Mouse (Mus musculus) embryonic facial prominence, embryonic 10.5 days (tissue): ENCODE measurements at regions not wholly inside any gene's neighbourhood (a gene's known extent, or its start where the extent isn't known, plus 50 kb on each side); places are given as distances from the start of the nearest gene placed in this dataset.

Experiments
- DNase-seq: peaks from one replicate; pipeline ENCODE4 v3.0.0-alpha.2; 2017; ENCODE audit warnings: low spot score
- H3K27ac ChIP-seq: fragments of 300-500 bp; sonication (generic); replicated peaks from 2 replicates; pipeline ENCODE4 v1.5.1; 2016; ENCODE audit warnings: mild to moderate bottlenecking
- H3K27me3 ChIP-seq: fragments of 300-500 bp; sonication (generic); replicated peaks from 2 replicates; pipeline ENCODE4 v1.6.1; 2016; ENCODE audit warnings: low read depth, mild to moderate bottlenecking; ENCODE audit not compliant: poor library complexity, severe bottlenecking
- H3K36me3 ChIP-seq: fragments of 300-500 bp; sonication (generic); replicated peaks from 2 replicates; pipeline ENCODE4 v1.6.1; 2016; ENCODE audit warnings: mild to moderate bottlenecking, moderate library complexity
- H3K4me1 ChIP-seq: fragments of 300-500 bp; sonication (generic); 2 replicates; pipeline ENCODE4 v1.6.1; 2016
- H3K4me3 ChIP-seq: fragments of 300-500 bp; sonication (generic); 2 replicates; pipeline ENCODE4 v1.5.1; 2016; ENCODE audit warnings: mild to moderate bottlenecking, moderate library complexity
- H3K9me3 ChIP-seq: fragments of 300-500 bp; sonication (generic); 2 replicates; pipeline ENCODE4 v1.6.1; 2016; ENCODE audit warnings: mild to moderate bottlenecking
- WGBS: fragments of 180-500 bp; shearing (Covaris S2); methylation state at CpG from one replicate; pipeline ENCODE4 v1.1.7; 2016; 5-methylcytosine and 5-hydroxymethylcytosine counted together

GRCm38 (mm10) chr14:68022925-68023324 is 1271.2 kb downstream of the Synb start:
- no peak for DNase-seq
- Histone ChIP-seq H3K36me3 (no peaks in the 10 kb centered on the region), H3K27me3 (no peaks in the 10 kb centered on the region), H3K27ac (no peak overlapping the region), H3K4me3 (no peak overlapping the region), H3K4me1 (peaks cover 12% of the 10 kb centered on the region; the same call in 1 of the 2 replicates), H3K9me3 (no peaks in the 10 kb centered on the region)
- WGBS, result 90% methylated on average over 10 of the region's 10 CpGs

DNA sequence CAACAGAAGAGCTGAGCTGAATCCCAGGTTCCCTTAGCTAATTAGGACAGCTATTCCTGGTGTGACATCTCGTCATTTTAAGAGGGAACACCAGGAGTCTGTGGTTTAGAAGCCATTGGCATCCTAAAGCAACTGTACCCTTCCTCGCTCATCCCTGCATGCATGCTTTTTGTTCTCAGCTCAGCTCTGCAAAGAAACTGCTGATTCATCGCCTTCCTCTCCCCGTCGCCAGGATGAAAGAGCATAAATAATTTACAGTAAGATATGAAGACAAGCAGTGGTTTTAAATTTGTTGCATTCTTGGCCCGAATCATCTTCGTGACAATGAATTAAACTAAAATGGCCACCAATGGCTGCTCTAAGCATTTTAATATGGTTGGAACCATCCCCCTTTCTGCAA is 1272.9 kb downstream of the Synb start:
- no peak overlapping the region; the same call in 1 of the 2 replicates for H3K27ac ChIP-seq

GRCm38 (mm10) chr14:68020769-68021168 is 1273.3 kb downstream of the Synb start:
- H3K9me3 ChIP-seq, result no peaks in the 10 kb centered on the region
- peaks cover 12% of the 10 kb centered on the region; the same call in 1 of the 2 replicates for H3K4me1 ChIP-seq
- 59% methylated on average over 6 of the region's 6 CpGs for WGBS
- no peaks in the 10 kb centered on the region for H3K27me3 ChIP-seq
- H3K27ac ChIP-seq, result no peak overlapping the region; the same call in 1 of the 2 replicates
- H3K36me3 ChIP-seq, result no peaks in the 10 kb centered on the region
- no peak for DNase-seq
- H3K4me3 ChIP-seq, result no peak overlapping the region

More for the DNA sequence above, 1272.9 kb downstream of the Synb start:
- H3K4me1 ChIP-seq, result peaks cover 12% of the 10 kb centered on the region; the same call in 1 of the 2 replicates
- no peak for DNase-seq
- H3K4me3 ChIP-seq, result no peak overlapping the region
- H3K27me3 ChIP-seq, result no peaks in the 10 kb centered on the region
- no peaks in the 10 kb centered on the region for H3K36me3 ChIP-seq
- 81% methylated on average over 7 of the region's 7 CpGs for WGBS
- H3K9me3 ChIP-seq, result no peaks in the 10 kb centered on the region

DNA sequence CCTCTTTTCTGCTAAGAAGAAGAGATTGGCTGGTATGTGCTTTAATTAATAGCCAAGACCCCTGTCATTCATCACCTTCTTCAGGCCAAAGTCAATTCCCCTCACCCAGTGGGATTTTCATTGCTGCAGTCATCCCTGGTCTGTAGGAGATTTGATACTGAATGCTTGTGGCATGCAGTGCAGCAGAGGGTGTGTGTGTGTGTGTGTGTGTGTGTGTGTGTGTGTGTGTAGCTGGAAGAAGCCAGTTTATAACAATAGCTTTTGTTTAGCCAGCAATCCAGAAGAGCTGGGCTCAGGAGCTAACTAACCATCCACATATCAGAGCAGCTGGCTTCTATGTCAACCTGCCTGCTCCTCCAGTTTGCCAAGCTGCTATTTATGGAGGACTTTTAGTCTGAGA is 1275.4 kb downstream of the Synb start:
- Histone ChIP-seq H3K36me3 (no peaks in the 10 kb centered on the region), H3K27me3 (no peaks in the 10 kb centered on the region), H3K4me1 (peaks cover 12% of the 10 kb centered on the region; the same call in 1 of the 2 replicates), H3K27ac (no peak overlapping the region), H3K4me3 (no peak overlapping the region), H3K9me3 (no peaks in the 10 kb centered on the region)
- DNase-seq, result no peak

DNA sequence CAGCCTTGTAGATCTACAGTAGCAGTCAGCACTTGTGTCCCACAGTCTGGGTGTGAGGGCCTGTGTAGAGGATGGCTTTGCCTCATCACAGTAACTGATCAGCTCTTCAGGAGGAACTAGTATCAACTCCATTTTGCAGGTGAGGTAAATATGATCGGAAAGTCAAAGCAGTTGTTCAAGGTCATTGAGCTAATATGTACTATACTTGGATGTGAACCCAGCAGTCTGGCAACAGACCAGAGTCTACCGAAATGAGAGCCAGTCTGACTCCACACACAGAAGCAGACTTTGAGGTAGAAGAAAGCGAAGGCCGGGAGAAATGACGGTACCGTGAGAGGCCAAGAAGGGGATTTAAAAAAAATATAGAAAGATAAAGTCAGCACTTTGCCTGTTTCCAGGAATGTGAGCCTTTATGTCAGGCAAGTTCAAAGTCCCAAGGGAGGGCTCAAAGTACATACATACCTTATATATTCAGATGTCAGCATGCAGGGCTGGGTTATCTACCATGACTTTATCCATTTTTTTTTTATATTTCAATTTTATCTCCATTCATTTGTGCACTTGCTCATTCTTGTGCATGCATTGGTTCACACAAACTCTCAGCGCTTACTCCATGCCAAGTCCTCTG is 1297.2 kb downstream of the Synb start:
- H3K36me3 ChIP-seq, result no peaks in the 10 kb centered on the region
- no peaks in the 10 kb centered on the region for H3K9me3 ChIP-seq
- H3K4me1 ChIP-seq, result peaks cover 8% of the 10 kb centered on the region; the same call in 1 of the 2 replicates
- peaks cover 10% of the 10 kb centered on the region; the same call in 1 of the 2 replicates for H3K27me3 ChIP-seq
- no peak overlapping the region for H3K4me3 ChIP-seq
- no peak overlapping the region for H3K27ac ChIP-seq
- no peak for DNase-seq
- 92% methylated on average over 7 of the region's 7 CpGs for WGBS

DNA sequence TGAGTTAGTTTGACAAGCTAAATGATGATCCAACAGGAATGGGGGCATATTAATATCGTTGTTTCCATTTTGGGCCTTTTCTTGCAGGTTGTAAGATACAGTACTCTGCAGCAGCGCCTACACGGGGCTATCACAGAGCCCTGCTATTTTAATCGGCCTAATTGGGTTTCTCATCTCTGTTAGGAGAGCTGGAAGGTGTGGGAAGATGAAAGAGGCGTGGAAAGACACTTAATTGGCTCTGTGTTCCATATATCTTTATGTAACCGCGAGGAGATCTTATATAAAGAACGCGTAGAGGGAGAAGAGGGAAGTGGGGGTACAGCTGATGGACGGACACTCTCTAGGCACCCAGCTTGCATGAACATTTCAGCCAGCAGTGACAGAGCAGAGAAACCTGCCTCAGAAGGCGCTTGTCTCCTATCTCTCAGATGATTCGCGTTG is 1300.5 kb downstream of the Synb start:
- no peaks in the 10 kb centered on the region for H3K9me3 ChIP-seq
- H3K27me3 ChIP-seq, result peaks cover 10% of the 10 kb centered on the region; the same call in 1 of the 2 replicates
- H3K27ac ChIP-seq, result no peak overlapping the region
- H3K4me3 ChIP-seq, result no peak overlapping the region
- DNase-seq, result no peak
- no peaks in the 10 kb centered on the region for H3K36me3 ChIP-seq
- 58% methylated on average over 13 of the region's 13 CpGs for WGBS
- H3K4me1 ChIP-seq, result peaks cover 8% of the 10 kb centered on the region; the same call in 1 of the 2 replicates

DNA sequence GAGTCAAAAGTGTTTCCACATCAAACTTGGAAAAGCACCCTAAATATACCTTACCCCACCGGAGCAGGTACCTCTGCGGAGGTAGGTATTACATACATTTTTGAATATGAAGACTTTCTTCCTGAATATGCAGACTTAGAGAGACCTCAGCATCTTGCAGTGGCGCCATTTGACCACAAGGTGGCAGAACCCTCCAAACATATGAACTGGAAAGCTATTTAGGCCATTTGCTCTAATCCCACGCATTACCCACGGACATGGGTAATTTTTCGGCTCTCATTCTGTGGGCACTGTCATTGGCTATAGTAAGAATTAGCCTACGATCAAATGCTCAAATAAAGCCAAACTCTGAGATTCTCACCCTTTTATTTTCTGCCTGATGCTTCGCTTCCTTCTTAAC is 1301.0 kb downstream of the Synb start:
- WGBS, result 16% methylated on average over 8 of the region's 8 CpGs
- H3K36me3 ChIP-seq, result no peaks in the 10 kb centered on the region
- no peaks in the 10 kb centered on the region for H3K9me3 ChIP-seq
- H3K27me3 ChIP-seq, result peaks cover 10% of the 10 kb centered on the region; the same call in 1 of the 2 replicates
- H3K4me1 ChIP-seq, result peaks cover 8% of the 10 kb centered on the region; the same call in 1 of the 2 replicates
- DNase-seq, result peak; percentile 70
- H3K27ac ChIP-seq, result no peak overlapping the region
- no peak overlapping the region for H3K4me3 ChIP-seq

DNA sequence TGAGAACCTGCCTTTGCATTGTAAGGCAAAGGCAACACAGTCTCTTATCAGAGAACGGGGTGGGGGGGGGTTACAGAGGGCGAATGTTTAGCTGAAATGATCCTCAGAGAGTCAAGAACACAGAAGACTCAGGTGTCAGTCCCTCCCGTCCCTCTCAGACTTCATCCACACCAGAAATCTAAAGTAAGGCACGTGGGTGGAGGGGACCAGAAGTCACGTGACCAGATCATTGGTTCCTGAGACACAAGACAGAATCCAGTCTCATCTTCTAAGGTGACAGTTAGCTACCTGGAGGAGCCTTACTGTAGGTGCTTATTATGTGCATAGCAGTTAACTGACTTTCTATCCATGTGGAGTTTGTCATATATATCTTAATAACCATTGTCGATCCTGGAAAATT is 1302.0 kb downstream of the Synb start:
- Histone ChIP-seq H3K27ac (no peak overlapping the region), H3K9me3 (no peaks in the 10 kb centered on the region)
- 72% methylated on average over 6 of the region's 6 CpGs for WGBS

GRCm38 (mm10) chr14:67990271-67990670 is 1303.8 kb downstream of the Synb start:
- Histone ChIP-seq H3K27ac (no peak overlapping the region), H3K36me3 (no peaks in the 10 kb centered on the region), H3K9me3 (no peaks in the 10 kb centered on the region), H3K27me3 (peaks cover 10% of the 10 kb centered on the region; the same call in 1 of the 2 replicates), H3K4me1 (peaks cover 8% of the 10 kb centered on the region; the same call in 1 of the 2 replicates), H3K4me3 (no peak overlapping the region)
- DNase-seq, result no peak
- WGBS, result 72% methylated on average over 3 of the region's 3 CpGs

More for the DNA sequence above, 1302.0 kb downstream of the Synb start:
- no peak for DNase-seq
- H3K4me1 ChIP-seq, result peaks cover 8% of the 10 kb centered on the region; the same call in 1 of the 2 replicates
- H3K4me3 ChIP-seq, result no peak overlapping the region
- no peaks in the 10 kb centered on the region for H3K36me3 ChIP-seq
- peaks cover 10% of the 10 kb centered on the region; the same call in 1 of the 2 replicates for H3K27me3 ChIP-seq
